Mouse (Mus musculus): ENCODE results near the gene Polr2b.

Polr2b gene

DNA sequence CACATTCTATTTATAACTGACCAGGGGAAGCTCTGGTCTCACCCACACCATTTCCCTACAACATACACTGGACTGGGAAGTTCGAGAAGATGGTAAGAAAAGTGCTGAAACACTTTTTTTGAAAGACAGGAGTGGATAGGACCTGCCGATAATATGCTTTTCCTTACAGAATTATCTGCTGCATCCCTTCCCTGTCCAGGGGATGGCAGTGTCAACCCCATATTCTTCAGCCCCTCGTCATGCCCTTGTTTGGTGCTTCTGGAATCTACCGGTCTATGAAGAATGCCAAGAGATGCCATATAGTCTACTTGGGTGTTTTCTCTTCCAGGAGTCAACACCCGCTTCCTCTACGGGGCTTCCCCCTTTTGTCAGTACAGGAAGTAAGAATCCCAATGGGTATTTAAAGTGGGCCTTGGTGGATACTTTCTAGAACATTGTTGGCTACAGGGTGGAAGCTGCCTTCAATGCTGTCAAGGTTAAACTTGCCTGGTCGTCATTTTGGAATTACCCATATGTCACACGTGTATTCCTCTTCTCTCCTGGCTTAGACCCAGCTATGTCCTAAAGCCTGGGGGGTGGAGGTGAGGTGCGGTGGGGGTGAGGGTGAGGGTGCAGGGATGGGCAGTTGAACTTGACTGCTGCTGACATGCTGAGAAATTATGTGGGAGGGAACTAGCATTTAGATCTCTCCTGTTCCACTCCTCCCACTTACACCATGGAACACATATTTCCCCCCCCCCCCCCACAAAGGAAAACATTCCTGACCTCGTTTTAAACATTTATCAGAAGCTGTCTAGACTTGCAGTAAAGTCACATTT, 76.9 kb downstream of the Polr2b start:
- no peak for DNase-seq (ENCODE audit: low read depth, low spot score)

DNA sequence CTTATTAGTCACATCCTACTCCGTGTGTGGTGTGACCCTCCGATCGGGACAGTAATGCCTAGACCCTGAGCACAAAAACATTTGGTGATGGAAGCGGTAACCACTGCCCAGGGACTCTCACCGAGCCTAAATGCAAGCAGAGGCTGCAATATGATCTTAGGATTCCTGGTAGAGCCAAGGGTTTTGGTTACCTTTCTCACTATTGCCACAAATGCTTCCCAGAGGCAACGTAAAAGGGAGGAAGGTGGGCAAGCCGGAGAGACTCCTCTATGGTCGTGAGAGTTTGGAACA, 77.4 kb downstream of the Polr2b start:
- no peak for DNase-seq (ENCODE audit: low read depth, low spot score)

DNA sequence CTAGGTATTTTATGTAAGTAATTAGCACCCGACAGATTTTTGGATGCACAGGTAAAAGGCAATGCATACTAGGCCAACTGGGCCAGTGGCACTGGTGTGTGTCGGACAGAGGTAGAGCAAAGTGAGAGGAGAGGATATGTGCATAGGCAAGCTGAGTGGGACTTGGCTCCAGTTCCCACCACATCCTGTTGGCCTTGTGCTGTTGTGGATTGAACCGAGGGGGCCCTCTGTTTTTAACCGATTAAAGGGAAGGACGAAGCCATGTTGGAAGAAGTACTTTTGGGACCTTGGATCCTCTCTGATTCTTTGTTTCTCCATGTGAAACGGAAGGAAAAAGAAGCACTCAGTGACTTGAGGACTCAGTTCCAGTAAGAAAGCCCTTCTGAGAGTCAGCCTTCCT, 78.4 kb downstream of the Polr2b start:
- DNase-seq (ENCODE audit: low read depth, low spot score) = no peak

DNA sequence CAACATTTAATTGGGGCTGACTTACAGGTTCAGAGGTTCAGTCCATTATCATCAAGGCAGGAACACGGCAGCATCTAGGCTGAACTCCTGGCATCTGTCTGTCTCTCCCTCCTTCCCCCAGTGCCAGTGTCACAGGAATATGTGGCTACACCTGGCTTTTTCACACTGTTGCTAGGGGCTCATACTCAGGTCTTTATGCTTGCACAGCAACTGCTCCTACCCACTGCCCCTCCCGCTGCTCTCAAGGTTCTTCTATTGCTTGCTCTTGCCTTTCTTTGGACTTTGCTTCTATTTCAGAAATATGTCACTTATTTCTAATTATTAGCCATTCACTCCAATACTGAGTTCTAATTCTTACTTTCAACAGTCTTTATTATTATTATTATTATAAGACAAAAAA, 80.3 kb downstream of the Polr2b start:
- no peak for DNase-seq (ENCODE audit: low read depth, low spot score)

DNA sequence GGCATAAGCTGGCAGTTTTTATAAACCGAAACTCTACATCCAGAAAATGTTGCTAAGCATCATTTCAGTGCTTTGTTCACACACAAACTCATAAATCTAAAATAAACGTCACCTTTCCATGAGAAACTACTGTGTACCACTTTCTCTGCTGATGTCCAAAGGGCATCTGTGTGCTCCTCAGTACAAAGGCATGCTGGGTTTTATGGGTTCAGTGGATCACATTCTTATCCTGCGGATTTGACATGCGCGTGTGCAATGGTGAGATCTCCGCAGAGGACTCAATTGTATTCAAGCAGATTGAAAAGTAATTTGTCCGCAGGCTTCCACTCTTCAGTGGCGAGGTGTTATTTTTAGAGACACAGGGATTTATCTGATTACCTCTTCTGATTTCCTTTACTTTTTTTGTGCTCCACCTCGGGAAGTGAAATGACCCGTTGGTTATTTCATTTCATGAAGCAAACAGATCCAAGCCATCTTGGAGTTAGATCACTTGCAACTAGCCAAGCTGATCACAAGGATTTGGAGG, 83.2 kb downstream of the Polr2b start:
- no peak for DNase-seq (ENCODE audit: low read depth, low spot score)

DNA sequence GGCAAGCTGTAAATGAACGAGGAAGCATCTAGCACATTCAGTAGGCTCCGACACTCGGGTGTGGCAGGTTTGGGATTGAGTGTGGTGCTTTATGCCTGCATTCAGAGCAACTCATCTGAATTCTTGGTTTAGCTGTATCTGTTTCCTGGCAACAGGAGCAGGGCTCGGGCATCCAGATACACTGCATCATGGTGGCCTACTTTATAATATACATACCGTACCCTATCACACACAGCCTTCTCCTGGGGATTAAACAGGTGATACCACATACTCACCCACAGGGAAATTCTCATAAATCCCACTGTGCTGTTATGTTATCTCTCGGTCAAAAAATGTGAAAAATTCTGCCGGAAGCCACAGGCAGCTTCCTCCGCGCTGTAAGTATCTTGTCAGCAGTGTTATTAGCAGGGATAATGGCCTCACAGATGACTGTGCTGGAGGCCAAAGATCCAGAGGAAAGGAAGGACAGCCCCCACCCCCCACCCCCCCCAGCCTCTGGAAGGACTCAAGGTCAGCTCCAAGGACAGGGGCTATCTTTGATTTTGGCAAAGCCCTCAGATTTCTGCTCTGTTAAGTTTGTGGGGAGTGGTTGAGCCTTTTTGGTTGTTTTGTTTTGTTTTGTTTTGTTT, 84.2 kb downstream of the Polr2b start:
- DNase-seq (ENCODE audit: low read depth, low spot score) = no peak

DNA sequence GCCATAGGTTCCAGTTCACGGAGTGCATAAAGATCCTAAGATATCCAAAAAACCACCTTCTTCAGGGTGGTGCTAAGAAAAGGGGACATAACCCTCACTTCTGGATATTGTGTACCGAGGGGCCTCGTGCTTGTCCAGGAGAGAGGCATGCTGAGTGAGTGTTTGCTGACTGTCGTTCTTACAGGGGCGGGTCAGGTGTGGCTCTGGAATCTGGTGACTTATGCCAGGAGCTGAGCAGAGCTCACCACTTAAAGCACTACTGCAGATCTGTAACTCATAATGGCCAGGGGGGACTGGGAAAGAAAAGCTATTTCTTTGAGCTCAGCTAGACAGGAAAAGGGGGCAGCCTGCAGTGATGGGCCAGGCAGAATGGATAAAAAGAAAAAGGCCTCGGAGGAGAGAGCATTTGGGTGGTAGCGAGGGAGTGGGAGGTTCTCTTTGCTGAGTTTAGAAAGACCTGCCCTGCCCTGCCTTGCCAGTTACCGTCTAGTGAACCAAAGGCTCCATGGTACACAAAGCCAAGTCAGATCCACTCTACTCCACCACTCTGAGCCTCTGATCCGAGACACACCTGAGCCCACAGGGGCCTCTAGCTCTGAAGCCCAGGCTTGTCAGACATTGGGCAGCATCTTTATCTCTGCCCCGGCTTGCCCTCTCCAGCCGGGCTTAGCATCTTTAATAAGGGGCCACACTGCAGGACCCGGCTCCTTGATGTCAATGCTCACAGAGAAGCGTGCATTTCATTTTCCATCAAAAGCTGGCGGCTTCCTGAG, 88.5 kb downstream of the Polr2b start:
- DNase-seq (ENCODE audit: low read depth, low spot score) = no peak

Measured in CD4-positive, CD25-positive, alpha-beta regulatory T cell, adult 2 months (primary cell).